9 mouse cellular contexts compared by ENCODE assay signal in the genomic region with DNA sequence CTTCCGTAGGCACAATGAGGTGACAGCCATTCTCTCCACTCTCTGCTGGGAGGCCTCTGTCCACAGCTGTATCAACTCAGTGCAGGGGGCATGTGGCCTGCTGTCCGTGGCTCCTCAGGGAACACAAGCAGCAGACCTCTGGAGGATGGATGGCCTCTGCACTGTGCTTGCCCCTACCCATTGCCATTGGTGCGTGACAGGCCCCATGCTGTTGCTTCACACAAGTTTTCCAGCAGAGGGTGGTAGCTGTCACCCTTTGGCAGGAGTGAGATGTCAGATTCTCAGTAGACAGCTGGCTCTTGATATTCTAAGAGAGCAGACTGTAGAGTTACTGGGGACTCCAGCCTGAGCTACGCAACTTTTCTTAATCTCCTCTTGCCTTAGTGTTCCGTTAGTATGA.
DNase-seq lines count a peak whose midpoint lies in the region; ATAC-seq and TF ChIP-seq lines count a peak whose summit lies in the region.
"Had no signal": no experiment of that assay in that cellular context is flagged by ENCODE, and none has a peak within 500 bp of the region (broad histone marks: within the 10 kb centered on the region; RNA-seq: fewer than 3 reads in every experiment).

No protein-coding gene starts in this region.

- no peaks in the 10 kb centered on the region; the same call in 1 of the 2 replicates for H3K4me1 ChIP-seq in hindbrain, postnatal 0 days (ENCODE audit: insufficient read depth, low read length)
- peaks cover 20% of the 10 kb centered on the region for H3K4me1 ChIP-seq in hindbrain, embryonic 13.5 days (replicated peaks)
- H3K4me1 ChIP-seq in thymus, adult 2 months (replicated peaks; ENCODE audit: control insufficient read depth, insufficient read depth, low read length): peaks cover 13% of the 10 kb centered on the region

- peak; percentile 32; the same call in 1 of the 2 replicates for ATAC-seq in hindbrain, postnatal 0 days
- ATAC-seq in hindbrain, embryonic 13.5 days (ENCODE audit: low FRiP score): no peak

- H3K4me2 ChIP-seq in hindbrain, postnatal 0 days (ENCODE audit: low read depth, low read length): no peak overlapping the region
- no peak overlapping the region for H3K4me2 ChIP-seq in hindbrain, embryonic 13.5 days
- H3K4me2 ChIP-seq: liver, embryonic 13.5 days had no signal

- H3K9me3 ChIP-seq in hindbrain, postnatal 0 days (ENCODE audit: low read length): no peaks in the 10 kb centered on the region
- H3K9me3 ChIP-seq in hindbrain, embryonic 13.5 days: no peaks in the 10 kb centered on the region
- H3K9me3 ChIP-seq: liver, embryonic 13.5 days had no signal

- DNase-seq in hindbrain, postnatal 0 days (ENCODE audit: low spot score): peak; percentile 44
- DNase-seq in thymus, adult 2 months: peak; percentile 20
- no peak for DNase-seq in thymus, adult 18-20 months
- peak; percentile 46 for DNase-seq in kidney, postnatal 10 days
- no peak for DNase-seq in ovary, postnatal 36 days (ENCODE audit: low spot score)
- DNase-seq in right cerebral cortex, postnatal 36 days (ENCODE audit: low spot score in 2 of 2): no peak
- DNase-seq in right cerebral cortex, postnatal 4 days: no peak
- DNase-seq: liver, embryonic 13.5 days had no signal

- no peak overlapping the region for H3K4me3 ChIP-seq in hindbrain, postnatal 0 days (ENCODE audit: low read length)
- no peak overlapping the region for H3K4me3 ChIP-seq in hindbrain, embryonic 13.5 days
- no peak overlapping the region for H3K4me3 ChIP-seq in thymus, adult 2 months (ENCODE audit: control insufficient read depth, insufficient read depth, low read length)
- H3K4me3 ChIP-seq: liver, embryonic 13.5 days had no signal

- H3K27ac ChIP-seq in hindbrain, postnatal 0 days: no peak overlapping the region
- no peak overlapping the region for H3K27ac ChIP-seq in hindbrain, embryonic 13.5 days
- H3K27ac ChIP-seq in thymus, adult 2 months (ENCODE audit: control insufficient read depth, insufficient read depth, low read length): no peak overlapping the region
- H3K27ac ChIP-seq: liver, embryonic 13.5 days had no signal

- H3K27me3 ChIP-seq in hindbrain, postnatal 0 days (ENCODE audit: insufficient read depth, low read length): no peaks in the 10 kb centered on the region
- peaks cover 15% of the 10 kb centered on the region; the same call in 1 of the 2 replicates for H3K27me3 ChIP-seq in hindbrain, embryonic 13.5 days
- no peaks in the 10 kb centered on the region for H3K27me3 ChIP-seq in thymus, adult 2 months (ENCODE audit: control insufficient read depth, insufficient read depth, low read length)
- H3K27me3 ChIP-seq: liver, embryonic 13.5 days had no signal

- H3K36me3 ChIP-seq in hindbrain, postnatal 0 days (ENCODE audit: insufficient read depth, low read length): no peaks in the 10 kb centered on the region
- H3K36me3 ChIP-seq in hindbrain, embryonic 13.5 days: no peaks in the 10 kb centered on the region
- no peaks in the 10 kb centered on the region for H3K36me3 ChIP-seq in thymus, adult 2 months (ENCODE audit: control insufficient read depth, insufficient read depth, low read length)
- H3K36me3 ChIP-seq: liver, embryonic 13.5 days had no signal

- WGBS in hindbrain, postnatal 0 days: 59% methylated on average over 5 of the region's 5 CpGs
- 62% methylated on average over 5 of the region's 5 CpGs for WGBS in hindbrain, embryonic 13.5 days
- 96% methylated on average over 5 of the region's 5 CpGs for WGBS in thymus, adult 2 months

- peak; percentile 61 for TF ChIP-seq CTCF in hindbrain, postnatal 0 days (IDR thresholded peaks at IDR 0.05; ENCODE audit: low read depth)
- no peak for TF ChIP-seq CTCF in thymus, adult 2 months (IDR thresholded peaks at IDR 0.05; ENCODE audit: borderline replicate concordance, control insufficient read depth, extremely low read depth, insufficient read depth, low read length, poor library complexity)

- TF ChIP-seq POLR2A in thymus, adult 2 months (IDR thresholded peaks at IDR 0.05; ENCODE audit: control insufficient read depth, extremely low read depth, insufficient read depth, low read length, poor library complexity): no peak

- no peak overlapping the region for H3K9ac ChIP-seq in hindbrain, postnatal 0 days (replicated peaks; ENCODE audit: low read length)
- no peak overlapping the region for H3K9ac ChIP-seq in hindbrain, embryonic 13.5 days
- H3K9ac ChIP-seq: liver, embryonic 13.5 days had no signal

Comparison
In these comparisons a context has a peak if more than half of its experiments do, and no peak if none do; other contexts are left out.
1. DNase-seq: peak in hindbrain, postnatal 0 days (single experiment), thymus, adult 2 months (single experiment) and kidney, postnatal 10 days (single experiment); none in thymus, adult 18-20 months (0 of 2), ovary, postnatal 36 days (single experiment), right cerebral cortex, postnatal 36 days (0 of 2) and right cerebral cortex, postnatal 4 days (single experiment).